8 mouse cellular contexts compared by ENCODE assay signal in genomic region chr4:155200861-155201390, GRCm38 (mm10). TPM values are rescaled to one million over a fixed set of nuclear protein-coding genes. Genes with fewer than 3 reads are reported as not detected.
A peak's percentile ranks its signal among the peaks of the same experiment; 100 is the strongest.
DNase-seq lines count a peak whose midpoint lies in the region; ATAC-seq and TF ChIP-seq lines count a peak whose summit lies in the region.

No protein-coding gene starts in this region.

- peak; percentile 81 for DNase-seq in MEL (ENCODE audit: low read depth, low spot score)
- DNase-seq in induced T-regulatory cell, adult 2 months (ENCODE audit: low read depth), result peak; percentile 95
- DNase-seq in midbrain, embryonic 10.5 days (ENCODE audit: low spot score), result no peak
- no peak for DNase-seq in left cerebral cortex, postnatal 10 days (ENCODE audit: extremely low spot score in 1 of 2, low spot score in 2 of 2)

- 77% methylated on average over 3 of the region's 3 CpGs for WGBS in kidney, embryonic 14.5 days
- WGBS in kidney, embryonic 16.5 days, result 75% methylated on average over 3 of the region's 3 CpGs
- 86% methylated on average over 3 of the region's 3 CpGs for WGBS in midbrain, embryonic 10.5 days
- 85% methylated on average over 3 of the region's 3 CpGs for WGBS in hindbrain, embryonic 16.5 days

- no peak overlapping the region for H3K4me2 ChIP-seq in kidney, embryonic 14.5 days (replicated peaks; ENCODE audit: low read depth, low read length)
- H3K4me2 ChIP-seq in kidney, embryonic 16.5 days (replicated peaks; ENCODE audit: low read depth, low read length), result no peak overlapping the region
- no peak overlapping the region for H3K4me2 ChIP-seq in hindbrain, embryonic 16.5 days (ENCODE audit: low read length)

- no peak overlapping the region for H3K9ac ChIP-seq in kidney, embryonic 14.5 days (ENCODE audit: low read depth, low read length)
- no peak overlapping the region for H3K9ac ChIP-seq in kidney, embryonic 16.5 days (replicated peaks; ENCODE audit: low read length)
- no peak overlapping the region for H3K9ac ChIP-seq in MEL (ENCODE audit: control insufficient read depth, low read depth, low read length, poor library complexity, severe bottlenecking)
- H3K9ac ChIP-seq in hindbrain, embryonic 16.5 days (ENCODE audit: low read depth, low read length), result no peak overlapping the region

- intact Hi-C loops in left cerebral cortex, postnatal 10 days (cut with DNase I), result no loop called here

- no peak for TF ChIP-seq EP300 in MEL (IDR thresholded peaks at IDR 0.05; ENCODE audit: low read depth in 1 of 2, low read length in 2 of 2)

- H3K9me3 ChIP-seq in kidney, embryonic 14.5 days (ENCODE audit: control insufficient read depth, low read length), result no peaks in the 10 kb centered on the region
- H3K9me3 ChIP-seq in kidney, embryonic 16.5 days (ENCODE audit: low read length), result no peaks in the 10 kb centered on the region
- H3K9me3 ChIP-seq in MEL (replicated peaks; ENCODE audit: insufficient read depth, low read length), result no peaks in the 10 kb centered on the region
- H3K9me3 ChIP-seq in midbrain, embryonic 10.5 days (replicated peaks), result no peaks in the 10 kb centered on the region
- H3K9me3 ChIP-seq in hindbrain, embryonic 16.5 days (ENCODE audit: control insufficient read depth, low read length), result no peaks in the 10 kb centered on the region

- H3K79me2 ChIP-seq in MEL (ENCODE audit: control insufficient read depth, insufficient read depth, low read length, poor library complexity), result peaks cover 7% of the 10 kb centered on the region; the same call in 1 of the 2 replicates

- no peak for TF ChIP-seq RAD21 in MEL (IDR thresholded peaks at IDR 0.05; ENCODE audit: low read depth, low read length)

- H3K4me3 ChIP-seq in kidney, embryonic 14.5 days (ENCODE audit: low read length), result no peak overlapping the region
- no peak overlapping the region for H3K4me3 ChIP-seq in kidney, embryonic 16.5 days (ENCODE audit: low read length)
- H3K4me3 ChIP-seq in MEL (ENCODE audit: control insufficient read depth in 1 of 2, insufficient read depth in 1 of 2, low read depth in 2 of 2, low read length in 2 of 2), result no peak overlapping the region
- H3K4me3 ChIP-seq in midbrain, embryonic 10.5 days, result no peak overlapping the region
- H3K4me3 ChIP-seq in hindbrain, embryonic 16.5 days (ENCODE audit: low read length), result no peak overlapping the region

- H3K36me3 ChIP-seq in kidney, embryonic 14.5 days (ENCODE audit: control insufficient read depth, insufficient read depth, low read length), result no peaks in the 10 kb centered on the region; the same call in 1 of the 2 replicates
- no peaks in the 10 kb centered on the region for H3K36me3 ChIP-seq in kidney, embryonic 16.5 days (ENCODE audit: insufficient read depth, low read length)
- peaks cover 0 to 5% of the 10 kb centered on the region in 2 experiments; a peak in 2 of 4 replicates for H3K36me3 ChIP-seq in MEL (ENCODE audit: control insufficient read depth in 1 of 2, insufficient read depth in 2 of 2, low read length in 2 of 2)
- H3K36me3 ChIP-seq in midbrain, embryonic 10.5 days, result 0 out of 2 replicates have a peak, but pooled peaks cover 2% of the 10 kb centered on the region
- H3K36me3 ChIP-seq in hindbrain, embryonic 16.5 days (ENCODE audit: control insufficient read depth, insufficient read depth, low read length), result no peaks in the 10 kb centered on the region

- TF ChIP-seq CTCF in MEL (IDR thresholded peaks at IDR 0.05 in 2 of 3, conservative IDR thresholded peaks at IDR 0.05 in 1 of 3; ENCODE audit: control insufficient read depth in 1 of 3, insufficient read depth in 1 of 3, low read depth in 2 of 3, low read length in 3 of 3, poor library complexity in 1 of 3, severe bottlenecking in 1 of 3), result no peak

- TF ChIP-seq POLR2A in MEL (IDR thresholded peaks at IDR 0.05; ENCODE audit: control insufficient read depth in 1 of 2, insufficient read depth in 1 of 2, low read depth in 1 of 2, low read length in 2 of 2, poor library complexity in 1 of 2), result no peak

- ATAC-seq in kidney, embryonic 14.5 days (ENCODE audit: low FRiP score, low TSS enrichment), result no peak
- no peak for ATAC-seq in kidney, embryonic 16.5 days (ENCODE audit: low FRiP score, low TSS enrichment)
- ATAC-seq in megakaryocyte progenitor cell, adult 5-6 weeks (replicated peaks; ENCODE audit: poor library complexity), result peak; percentile 91
- no peak for ATAC-seq in hindbrain, embryonic 16.5 days

- H3K4me1 ChIP-seq in kidney, embryonic 14.5 days (ENCODE audit: control insufficient read depth, insufficient read depth, low read length), result peaks cover 50% of the 10 kb centered on the region
- H3K4me1 ChIP-seq in kidney, embryonic 16.5 days (ENCODE audit: insufficient read depth, low read length), result peaks cover 74% of the 10 kb centered on the region
- peaks cover 0 to 11% of the 10 kb centered on the region in 2 experiments; a peak in 1 of 4 replicates for H3K4me1 ChIP-seq in MEL (ENCODE audit: control insufficient read depth in 1 of 2, insufficient read depth in 2 of 2, low read length in 2 of 2)
- H3K4me1 ChIP-seq in midbrain, embryonic 10.5 days, result peaks cover 86% of the 10 kb centered on the region
- H3K4me1 ChIP-seq in hindbrain, embryonic 16.5 days (ENCODE audit: control insufficient read depth, insufficient read depth, low read depth, low read length), result peaks cover 33% of the 10 kb centered on the region

- peak overlapping the region; percentile 24; the same call in 1 of the 2 replicates for H3K27ac ChIP-seq in kidney, embryonic 14.5 days (ENCODE audit: low read depth, low read length)
- H3K27ac ChIP-seq in kidney, embryonic 16.5 days (ENCODE audit: low read length), result no peak overlapping the region; the same call in 1 of the 2 replicates
- peak overlapping the region; percentile 29; the same call in 1 of the 2 replicates for H3K27ac ChIP-seq in MEL (ENCODE audit: control insufficient read depth, low read depth, low read length)
- no peak overlapping the region for H3K27ac ChIP-seq in midbrain, embryonic 10.5 days (replicated peaks)
- H3K27ac ChIP-seq in hindbrain, embryonic 16.5 days (ENCODE audit: low read depth, low read length), result no peak overlapping the region

- H3K27me3 ChIP-seq in kidney, embryonic 14.5 days (ENCODE audit: control insufficient read depth, insufficient read depth, low read length), result no peaks in the 10 kb centered on the region
- H3K27me3 ChIP-seq in kidney, embryonic 16.5 days (ENCODE audit: insufficient read depth, low read length), result no peaks in the 10 kb centered on the region
- no peaks in the 10 kb centered on the region for H3K27me3 ChIP-seq in MEL (ENCODE audit: control insufficient read depth in 1 of 2, insufficient read depth in 2 of 2, low read length in 2 of 2)
- H3K27me3 ChIP-seq in midbrain, embryonic 10.5 days (ENCODE audit: low read depth, poor library complexity, severe bottlenecking), result no peaks in the 10 kb centered on the region
- H3K27me3 ChIP-seq in hindbrain, embryonic 16.5 days (replicated peaks; ENCODE audit: control insufficient read depth, insufficient read depth, low read length), result no peaks in the 10 kb centered on the region

TF ChIP-seq in MEL, 35 proteins besides CTCF, POLR2A, EP300 and RAD21:
- TF ChIP-seq TCF12 (IDR thresholded peaks at IDR 0.05; ENCODE audit: low read depth, low read length), result no peak
- TF ChIP-seq ETS1 (IDR thresholded peaks at IDR 0.05; ENCODE audit: low read depth, low read length), result peak; percentile 36; the same call in 1 of the 2 replicates
- no peak for TF ChIP-seq MYC (IDR thresholded peaks at IDR 0.05; ENCODE audit: low read depth, low read length)
- no peak for TF ChIP-seq ZMIZ1 (IDR thresholded peaks at IDR 0.05; ENCODE audit: low read depth, low read length)
- no peak for TF ChIP-seq UBTF (IDR thresholded peaks at IDR 0.05; ENCODE audit: borderline replicate concordance, insufficient read depth, low read depth, low read length)
- TF ChIP-seq TBP (IDR thresholded peaks at IDR 0.05; ENCODE audit: low read depth, low read length), result 0 out of 2 replicates have a peak, but pooled peaks have one; percentile 29
- peak; percentile 18; the same call in 1 of the 2 replicates for TF ChIP-seq ELF1 (IDR thresholded peaks at IDR 0.05; ENCODE audit: low read depth, low read length)
- peak; percentile 45; the same call in 1 of the 2 replicates for TF ChIP-seq HCFC1 (IDR thresholded peaks at IDR 0.05; ENCODE audit: low read depth, low read length)
- TF ChIP-seq USF1 (IDR thresholded peaks at IDR 0.05; ENCODE audit: low read depth, low read length), result no peak
TF ChIP-seq in MEL: peak in this region for 4.

RNA-seq across cellular contexts. Expression of gene Ski, which starts 21.5 kb away (rescaled TPM):
- polyA plus RNA-seq in kidney, embryonic 14.5 days (2014; fragmentation: Nextera tagmentation; extraction: Ambion mirVana), result 24.0 and 24.5 TPM in 2 replicates
- 14.5 and 15.9 TPM in 2 replicates for polyA plus RNA-seq in kidney, embryonic 16.5 days (2015; fragmentation: Nextera tagmentation; extraction: Ambion mirVana)
- total RNA-seq in MEL (2012; rRNA removed), result 6.2 and 6.9 TPM in 2 replicates
- polyA plus RNA-seq in MEL (2012; ENCODE audit: insufficient read depth in 1 of 2, insufficient read length in 2 of 2, low read depth in 1 of 2, low replicate concordance in 2 of 2, missing spikeins in 1 of 2), result 10 to 100 TPM in 1 of 2 experiments, not detected in 1; 16.1 TPM
- total RNA-seq in megakaryocyte progenitor cell, adult 5-6 weeks (2015), result 16.9 and 19.7 TPM in 2 replicates
- 5.0 and 5.7 TPM in 2 replicates for total RNA-seq in megakaryocyte progenitor cell, adult 5-6 weeks (2017)
- polyA plus RNA-seq in midbrain, embryonic 10.5 days (2016; fragmentation: Nextera tagmentation; extraction: Ambion mirVana), result 8.9 and 10.1 TPM in 2 replicates
- 11.1 TPM in 2 replicates for polyA plus RNA-seq in hindbrain, embryonic 16.5 days (2015; fragmentation: Nextera tagmentation; extraction: Ambion mirVana)
- 100 to 1,000 TPM; 108 to 111 TPM for total RNA-seq in left cerebral cortex, postnatal 10 days (2021)

RNA-seq across cellular contexts. Expression of gene Faap20, which starts 48.7 kb away (rescaled TPM):
- 63.4 and 73.8 TPM in 2 replicates for polyA plus RNA-seq in kidney, embryonic 14.5 days (2014; fragmentation: Nextera tagmentation; extraction: Ambion mirVana)
- 77.4 and 77.8 TPM in 2 replicates for polyA plus RNA-seq in kidney, embryonic 16.5 days (2015; fragmentation: Nextera tagmentation; extraction: Ambion mirVana)
- 14.1 and 18.6 TPM in 2 replicates for total RNA-seq in MEL (2012; rRNA removed)
- 10 to 100 TPM in 1 of 2 experiments, not detected in 1; 34.4 TPM for polyA plus RNA-seq in MEL (2012; ENCODE audit: insufficient read depth in 1 of 2, insufficient read length in 2 of 2, low read depth in 1 of 2, low replicate concordance in 2 of 2, missing spikeins in 1 of 2)
- total RNA-seq in megakaryocyte progenitor cell, adult 5-6 weeks (2015), result 28.6 and 46.3 TPM in 2 replicates
- 14.2 and 17.6 TPM in 2 replicates for total RNA-seq in megakaryocyte progenitor cell, adult 5-6 weeks (2017)
- 118 and 120 TPM in 2 replicates for polyA plus RNA-seq in midbrain, embryonic 10.5 days (2016; fragmentation: Nextera tagmentation; extraction: Ambion mirVana)
- polyA plus RNA-seq in hindbrain, embryonic 16.5 days (2015; fragmentation: Nextera tagmentation; extraction: Ambion mirVana), result 72.1 and 72.5 TPM in 2 replicates
- total RNA-seq in left cerebral cortex, postnatal 10 days (2021), result 10 to 100 TPM; 25.4 to 26.2 TPM

Comparison
In these comparisons a context has a peak if more than half of its experiments do, and no peak if none do; other contexts are left out.
1. H3K27ac ChIP-seq: peak in kidney, embryonic 14.5 days (single experiment) and MEL (single experiment); none in kidney, embryonic 16.5 days (single experiment), midbrain, embryonic 10.5 days (single experiment) and hindbrain, embryonic 16.5 days (single experiment).
2. DNase-seq: peak in MEL (single experiment) and induced T-regulatory cell, adult 2 months (single experiment); none in midbrain, embryonic 10.5 days (single experiment) and left cerebral cortex, postnatal 10 days (0 of 2).